Mouse (Mus musculus) ES-Bruce4 (cell line): ENCODE measurements around the gene Asb15. TPM values are rescaled to one million over a fixed set of nuclear protein-coding genes. Genes with fewer than 3 reads are reported as not detected.

ENCODE experiments used
- H3K27ac ChIP-seq: 2 replicates; pipeline ENCODE4 v1.5.1; 2012; ENCODE audit warnings: low read length, inconsistent platforms; ENCODE audit not compliant: insufficient read depth
- H3K27me3 ChIP-seq: 2 replicates; pipeline ENCODE4 v1.6.1; 2012; ENCODE audit warnings: mild to moderate bottlenecking, low read length, inconsistent platforms; ENCODE audit not compliant: control insufficient read depth, poor library complexity, insufficient read depth, severe bottlenecking
- H3K36me3 ChIP-seq: 2 replicates; pipeline ENCODE4 v1.6.1; 2012; ENCODE audit warnings: inconsistent platforms, mild to moderate bottlenecking, low read length, moderate library complexity; ENCODE audit not compliant: control insufficient read depth, poor library complexity, insufficient read depth, severe bottlenecking
- H3K4me1 ChIP-seq: one replicate; pipeline ENCODE4 v1.8.1; 2011; ENCODE audit warnings: low read length; ENCODE audit not compliant: control insufficient read depth, insufficient read depth
- H3K4me3 ChIP-seq: 2 replicates; pipeline ENCODE4 v1.5.1; 2011; ENCODE audit warnings: low read depth, mild to moderate bottlenecking, low read length
- H3K9ac ChIP-seq: 2 replicates; pipeline ENCODE4 v1.6.1; 2012; ENCODE audit warnings: low read depth, mild to moderate bottlenecking, inconsistent platforms; ENCODE audit not compliant: poor library complexity, severe bottlenecking
- H3K9me3 ChIP-seq: replicated peaks from 2 replicates; pipeline ENCODE4 v1.6.1; 2012; ENCODE audit warnings: mild to moderate bottlenecking, low read length, inconsistent platforms; ENCODE audit not compliant: control insufficient read depth, poor library complexity, insufficient read depth, severe bottlenecking
- CTCF ChIP-seq: IDR thresholded peaks from one replicate; pipeline ENCODE4 v1.8.1; 2011; ENCODE audit warnings: low read depth, low read length
- EP300 ChIP-seq: IDR thresholded peaks from 2 replicates; pipeline ENCODE4 v1.6.1; 2011; ENCODE audit warnings: low read depth, low read length; ENCODE audit not compliant: insufficient read depth
- POLR2A ChIP-seq: IDR thresholded peaks from one replicate; pipeline ENCODE4 v1.8.1; 2011; ENCODE audit warnings: low read length; ENCODE audit not compliant: insufficient read depth
- polyA plus RNA-seq: library from polyadenylated mRNA; stranded (reverse); fragments of >200 nt; gene quantifications from 2 replicates; pipeline ENCODE4 v1.2.4, GENCODE M21; 2011; ENCODE audit warnings: low read depth; ENCODE audit not compliant: missing spikeins, insufficient read depth, insufficient read length

Gene Asb15
- polyA plus RNA-seq, 1 experiment: not detected

DNA sequence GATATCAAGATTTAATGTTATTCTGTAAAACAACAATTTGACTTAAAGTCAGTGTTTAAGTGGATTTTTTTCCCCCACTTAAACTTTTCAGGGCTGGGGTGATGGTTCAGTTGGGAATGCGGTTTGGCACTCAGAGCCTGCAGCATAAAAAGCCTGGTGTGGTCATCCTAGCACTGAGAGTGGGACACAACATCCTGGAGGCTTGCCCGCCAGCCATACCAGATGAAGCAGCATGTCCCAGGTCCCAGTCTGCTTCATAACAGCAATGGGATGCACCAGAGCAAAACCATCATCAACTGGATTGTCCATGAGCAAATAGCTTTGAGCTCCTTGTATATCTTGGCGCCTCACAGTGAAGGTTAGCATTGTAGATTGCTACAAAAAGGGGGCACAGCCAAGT, 80.7 kb downstream of the Asb15 start:
- TF ChIP-seq EP300 (no peak), POLR2A (no peak), CTCF (no peak)
- no peak overlapping the region for H3K9ac ChIP-seq
- no peaks in the 10 kb centered on the region for H3K4me1 ChIP-seq
- H3K4me3 ChIP-seq: no peak overlapping the region
- peaks cover 2% of the 10 kb centered on the region; the same call in 1 of the 2 replicates for H3K36me3 ChIP-seq
- no peak overlapping the region for H3K27ac ChIP-seq
- peaks cover 18% of the 10 kb centered on the region; the same call in 1 of the 2 replicates for H3K9me3 ChIP-seq
- H3K27me3 ChIP-seq: no peaks in the 10 kb centered on the region

DNA sequence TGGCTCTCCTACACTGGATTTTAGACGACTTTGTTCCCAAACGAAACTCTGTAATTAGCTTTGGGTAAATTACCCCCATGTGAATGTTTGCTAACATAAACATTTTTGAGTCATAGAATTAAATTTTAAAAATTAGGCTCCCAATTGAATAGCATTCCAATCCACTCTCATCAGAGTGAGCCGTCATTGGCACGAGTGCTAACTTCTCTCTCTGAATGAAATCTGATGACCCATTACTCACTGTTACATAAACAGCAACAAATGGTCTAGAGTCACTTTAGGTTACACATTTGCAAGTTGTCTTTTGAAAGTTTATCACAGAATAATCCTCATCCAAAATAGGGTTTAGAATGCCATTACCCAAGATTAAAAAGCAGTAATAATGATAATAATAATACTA, 81.6 kb downstream of the Asb15 start:
- Histone ChIP-seq H3K4me1 (no peaks in the 10 kb centered on the region), H3K27me3 (no peaks in the 10 kb centered on the region), H3K36me3 (peaks cover 5% of the 10 kb centered on the region; the same call in 1 of the 2 replicates), H3K9me3 (peaks cover 18% of the 10 kb centered on the region; the same call in 1 of the 2 replicates), H3K4me3 (no peak overlapping the region), H3K9ac (no peak overlapping the region), H3K27ac (no peak overlapping the region)
- TF ChIP-seq EP300 (no peak), POLR2A (no peak), CTCF (no peak)

DNA sequence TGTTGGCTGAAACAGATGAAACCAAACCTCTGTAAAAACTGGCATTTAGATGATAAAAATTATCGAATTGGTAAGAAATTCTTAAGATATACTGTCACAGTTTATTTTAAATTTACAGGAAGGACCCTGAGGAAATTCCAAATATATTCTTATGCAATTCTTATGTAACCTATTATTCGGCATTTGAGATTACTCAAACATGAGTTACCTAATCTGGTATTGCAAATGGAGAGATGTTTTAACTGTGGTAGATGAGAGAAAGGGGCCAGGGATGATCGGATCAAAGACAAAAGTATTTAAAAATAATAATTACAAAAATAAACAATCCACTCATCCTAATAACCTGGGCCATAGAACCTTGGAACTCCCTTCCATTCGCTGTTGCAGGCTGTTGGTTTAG, 82.4 kb downstream of the Asb15 start:
- H3K36me3 ChIP-seq: peaks cover 5% of the 10 kb centered on the region; the same call in 1 of the 2 replicates
- no peak overlapping the region for H3K4me3 ChIP-seq
- TF ChIP-seq CTCF (no peak), POLR2A (no peak), EP300 (no peak)
- H3K9ac ChIP-seq: no peak overlapping the region
- H3K9me3 ChIP-seq: peaks cover 18% of the 10 kb centered on the region; the same call in 1 of the 2 replicates
- no peaks in the 10 kb centered on the region for H3K4me1 ChIP-seq
- no peaks in the 10 kb centered on the region for H3K27me3 ChIP-seq
- H3K27ac ChIP-seq: no peak overlapping the region

DNA sequence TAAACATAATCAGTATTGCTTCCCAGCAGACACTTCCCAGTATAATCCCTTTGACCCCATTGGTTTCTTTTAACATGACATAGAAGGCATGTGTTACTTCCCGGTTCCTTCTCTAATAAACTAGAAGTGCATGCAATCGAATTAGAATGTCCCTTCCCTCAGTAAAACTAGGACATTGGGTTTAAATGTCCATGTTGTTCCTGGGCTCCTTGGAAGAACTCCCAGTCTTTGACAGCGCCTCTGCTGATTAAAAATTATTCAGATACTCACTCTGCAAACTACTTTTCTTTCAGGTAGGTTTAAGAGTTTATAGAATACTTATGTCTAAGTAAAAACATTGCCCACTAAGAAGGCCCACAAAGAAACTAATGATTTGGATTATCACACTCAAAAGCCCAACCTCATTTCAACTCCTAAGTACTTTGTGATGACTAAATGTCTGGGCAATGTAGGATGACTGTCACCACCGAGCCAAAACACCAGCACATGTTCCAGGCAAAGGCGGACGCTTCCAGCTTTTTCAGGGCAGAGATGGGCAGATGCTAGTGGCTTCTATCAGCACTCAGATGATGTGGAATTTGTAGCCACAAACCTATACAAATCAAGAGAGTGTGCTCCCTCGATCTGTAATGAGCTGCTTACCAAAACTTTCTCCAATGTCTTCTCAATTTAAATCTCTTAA, 84.3 kb downstream of the Asb15 start:
- TF ChIP-seq EP300: no peak
- TF ChIP-seq CTCF: no peak
- TF ChIP-seq POLR2A: no peak
- Histone ChIP-seq H3K4me1 (no peaks in the 10 kb centered on the region), H3K9ac (no peak overlapping the region), H3K9me3 (peaks cover 3% of the 10 kb centered on the region; the same call in 1 of the 2 replicates), H3K4me3 (no peak overlapping the region), H3K36me3 (peaks cover 9% of the 10 kb centered on the region), H3K27me3 (no peaks in the 10 kb centered on the region), H3K27ac (no peak overlapping the region)

DNA sequence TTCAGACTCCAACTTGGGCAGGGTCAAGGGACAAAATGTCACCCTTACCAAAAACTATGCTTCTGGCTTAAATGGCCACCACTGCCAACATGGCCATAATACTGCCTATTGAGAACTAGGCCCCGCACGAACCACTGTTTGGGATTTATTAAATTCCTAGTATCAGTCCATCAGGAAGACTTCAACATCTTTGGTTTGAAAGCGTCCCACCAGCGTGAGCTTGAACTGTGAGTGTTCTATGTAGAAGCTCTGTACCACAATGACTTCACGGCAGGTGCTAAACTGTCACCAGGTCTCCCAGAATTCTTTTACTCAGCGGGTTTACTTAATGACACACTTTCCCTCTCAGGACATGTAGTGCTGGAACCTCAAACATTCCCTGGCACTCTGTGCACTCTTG, 85.4 kb downstream of the Asb15 start:
- Histone ChIP-seq H3K36me3 (peaks cover 13% of the 10 kb centered on the region), H3K4me3 (no peak overlapping the region), H3K27me3 (no peaks in the 10 kb centered on the region), H3K9me3 (no peaks in the 10 kb centered on the region), H3K4me1 (no peaks in the 10 kb centered on the region), H3K27ac (no peak overlapping the region), H3K9ac (no peak overlapping the region)
- TF ChIP-seq EP300: no peak
- no peak for TF ChIP-seq CTCF
- TF ChIP-seq POLR2A: no peak

DNA sequence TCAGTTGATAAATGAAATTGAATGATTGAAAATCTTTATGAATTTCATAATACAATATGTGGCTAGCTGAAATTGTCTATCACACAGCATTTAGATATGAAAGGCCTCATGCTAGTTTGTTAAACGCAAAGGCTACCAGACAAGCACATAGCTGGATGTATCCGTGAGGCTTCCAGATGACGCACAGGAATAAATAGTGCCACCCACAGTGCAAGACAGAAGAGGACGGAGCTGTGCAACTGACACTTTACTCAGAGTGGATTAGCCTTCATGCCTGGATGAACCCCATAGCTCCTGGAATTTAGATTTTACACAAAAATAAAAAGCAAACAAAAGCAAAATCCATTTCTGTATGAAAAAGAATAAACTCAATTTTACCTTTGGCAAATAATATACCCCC, 86.0 kb downstream of the Asb15 start:
- Histone ChIP-seq H3K36me3 (peaks cover 13% of the 10 kb centered on the region), H3K27me3 (no peaks in the 10 kb centered on the region), H3K4me3 (no peak overlapping the region), H3K9me3 (no peaks in the 10 kb centered on the region), H3K27ac (no peak overlapping the region), H3K9ac (no peak overlapping the region), H3K4me1 (no peaks in the 10 kb centered on the region)
- TF ChIP-seq POLR2A (no peak), CTCF (no peak), EP300 (no peak)
